Mouse (Mus musculus): ENCODE measurements around the gene Rgs6. TPM values are rescaled to one million over a fixed set of nuclear protein-coding genes. Genes with fewer than 3 reads are reported as not detected.

Rgs6 gene
- total RNA-seq, 2 experiments from 2014 or later: not detected

DNA sequence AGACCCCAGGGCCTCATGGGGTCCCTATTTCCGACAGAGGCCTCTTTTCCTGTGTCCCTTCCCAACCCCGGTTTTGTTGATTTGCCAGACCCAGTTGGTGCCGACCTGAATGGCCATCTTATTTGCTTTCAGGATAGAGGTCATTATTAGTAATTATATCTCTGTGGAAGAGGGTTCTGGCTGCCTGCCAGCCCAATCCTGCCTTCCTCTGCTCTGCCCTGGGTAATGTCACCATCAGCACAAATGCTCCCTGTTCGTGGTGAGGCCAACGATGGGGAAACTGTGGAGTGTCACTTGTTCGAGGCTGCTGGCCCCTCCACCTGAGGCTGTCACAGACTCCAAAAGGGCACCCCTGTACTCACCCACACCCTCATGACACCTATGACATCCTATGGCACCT is 621.4 kb downstream of the Rgs6 start:
- ATAC-seq (replicated peaks; ENCODE audit: low FRiP score, poor library complexity, severe bottlenecking): no peak

DNA sequence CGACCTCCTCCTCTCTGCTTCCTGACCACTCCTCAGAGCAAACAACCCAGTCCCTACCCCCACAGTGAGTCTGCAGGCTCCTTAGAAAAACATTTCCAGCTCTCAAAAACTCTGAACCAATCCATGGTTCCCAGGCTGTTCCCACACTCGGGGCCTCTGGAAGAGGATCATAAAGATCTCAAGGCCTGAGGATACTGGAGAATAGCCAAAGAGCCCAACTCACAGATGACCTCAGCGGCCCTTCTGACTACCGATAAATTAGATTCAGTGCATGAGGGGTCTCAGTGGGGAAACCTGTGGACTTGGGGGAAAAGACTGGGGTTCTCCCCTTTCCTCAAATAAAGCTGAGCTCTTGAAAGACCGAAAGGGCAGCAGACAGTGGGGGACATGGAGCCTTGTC is 622.2 kb downstream of the Rgs6 start:
- ATAC-seq (replicated peaks; ENCODE audit: low FRiP score, poor library complexity, severe bottlenecking): no peak

DNA sequence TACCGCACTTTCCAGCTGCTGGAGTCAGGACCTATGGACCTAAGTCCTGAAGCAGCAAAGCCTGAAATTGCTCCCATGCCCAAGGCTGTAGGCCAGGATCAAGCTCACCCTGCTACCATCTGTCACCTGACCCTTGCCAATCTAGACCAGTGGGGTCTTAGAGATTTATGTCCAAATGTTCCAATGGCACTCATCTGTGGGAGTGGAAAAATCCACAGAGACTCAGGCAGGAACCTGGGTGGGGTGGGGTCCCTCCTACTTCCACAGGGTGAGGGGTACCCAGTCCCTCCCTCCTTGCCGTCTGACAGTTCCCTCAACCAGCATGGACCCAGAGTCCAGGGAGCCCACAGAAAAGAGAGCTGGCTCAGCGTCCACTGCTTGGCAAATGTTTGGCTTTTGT is 622.6 kb downstream of the Rgs6 start:
- no peak for ATAC-seq (replicated peaks; ENCODE audit: low FRiP score, poor library complexity, severe bottlenecking)

DNA sequence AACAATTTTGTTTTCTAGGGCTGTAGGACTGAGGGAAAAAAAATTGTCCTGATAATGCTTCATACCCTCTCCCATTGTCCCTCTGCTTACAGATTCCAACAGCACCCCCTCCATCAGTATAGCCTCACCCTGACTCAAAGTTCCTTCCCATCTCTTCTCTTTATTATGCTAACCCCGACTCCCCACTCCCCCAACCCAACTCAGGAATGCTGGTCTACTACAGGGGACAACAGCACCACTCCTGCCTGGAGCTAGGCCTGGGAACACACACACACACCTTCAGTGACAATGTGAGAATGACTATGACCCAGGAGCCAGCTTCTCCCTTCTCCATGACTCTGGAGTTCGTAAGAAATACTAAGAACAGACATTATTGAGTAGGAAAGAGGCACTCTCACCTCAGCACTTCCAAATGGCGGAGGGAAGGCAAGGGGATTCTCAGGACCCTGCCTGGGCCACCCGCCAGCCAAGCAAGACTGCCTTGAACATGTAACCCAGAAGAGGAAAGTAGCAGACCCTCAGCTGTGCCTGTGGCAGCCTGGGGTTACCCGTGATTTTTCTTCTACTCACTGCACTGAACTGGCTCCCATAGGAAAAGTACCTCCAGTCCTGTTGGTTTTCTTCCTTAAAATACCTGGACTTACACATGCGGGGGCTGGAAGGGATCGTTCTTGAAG is 623.2 kb downstream of the Rgs6 start:
- ATAC-seq (replicated peaks; ENCODE audit: low FRiP score, poor library complexity, severe bottlenecking): no peak
